Mouse (Mus musculus): ENCODE measurements around the gene Ctnna2.

GRCm38 (mm10) chr6:77572614-77573013 is 406.9 kb downstream of the Ctnna2 start:
- peak; percentile 79 for TF ChIP-seq CTCF (IDR thresholded peaks at IDR 0.05; ENCODE audit: extremely low read depth, insufficient read depth, low read length)
- TF ChIP-seq POLR2A (IDR thresholded peaks at IDR 0.05; ENCODE audit: extremely low read depth, insufficient read depth, low read length): no peak
